Mouse (Mus musculus) bone marrow, adult 2 months (tissue): Measurements from ENCODE around the gene Zcchc24. TPM values are rescaled to one million over a fixed set of nuclear protein-coding genes. Genes with fewer than 3 reads are reported as not detected.

Experiments used
- H3K27ac ChIP-seq: fragments of 200-500 bp; 2 replicates; pipeline ENCODE4 v1.5.1; 2012; ENCODE audit warnings: low read depth, mild to moderate bottlenecking, control low read depth, inconsistent platforms, low read length; ENCODE audit not compliant: control insufficient read depth, poor library complexity, insufficient read depth
- H3K4me1 ChIP-seq: fragments of 200-500 bp; 2 replicates; pipeline ENCODE4 v1.6.1; 2011; ENCODE audit warnings: low read length; ENCODE audit not compliant: control insufficient read depth, insufficient read depth
- H3K4me3 ChIP-seq: fragments of 200-500 bp; replicated peaks from 2 replicates; pipeline ENCODE3; 2011; ENCODE audit warnings: mild to moderate bottlenecking, low read depth, low read length, control low read depth; ENCODE audit not compliant: control insufficient read depth
- CTCF ChIP-seq: fragments of 200-500 bp; IDR thresholded peaks from 2 replicates; pipeline ENCODE4 v1.5.1; 2011; ENCODE audit warnings: low read length, control low read depth; ENCODE audit not compliant: control insufficient read depth, insufficient read depth
- POLR2A ChIP-seq: fragments of 200-500 bp; IDR thresholded peaks from 2 replicates; pipeline ENCODE4 v1.6.1; 2011; ENCODE audit warnings: low read depth, mild to moderate bottlenecking, control low read depth, low read length, borderline replicate concordance; ENCODE audit not compliant: control insufficient read depth
- WGBS: fragments of 180-500 bp; shearing (Covaris S2); methylation state at CpG from one replicate; pipeline ENCODE4 v1.1.7; 2018; 5-methylcytosine and 5-hydroxymethylcytosine counted together
- polyA plus RNA-seq: library from polyadenylated mRNA; stranded (reverse); fragments of >200 nt; gene quantifications from 2 replicates; pipeline ENCODE4 v1.2.4, GENCODE M21; 2011; ENCODE audit warnings: low replicate concordance; ENCODE audit not compliant: missing spikeins, insufficient read depth, insufficient read length

The Zcchc24 gene
- polyA plus RNA-seq, 1 experiment = 13.5 TPM

- Histone ChIP-seq H3K27ac (no peak overlapping the region), H3K4me3 (no peak overlapping the region), H3K4me1 (no peaks in the 10 kb centered on the region)
- 51% methylated on average over 6 of the region's 6 CpGs for WGBS
- TF ChIP-seq CTCF = no peak
- no peak for TF ChIP-seq POLR2A
Observed at GRCm38 (mm10) chr14:25693271-25693887, 75.5 kb downstream of the Zcchc24 start.

GRCm38 (mm10) chr14:25686983-25687901, 81.6 kb downstream of the Zcchc24 start:
- TF ChIP-seq POLR2A (no peak), CTCF (no peak)
- WGBS = 68% methylated on average over 10 of the region's 10 CpGs
- Histone ChIP-seq H3K4me3 (no peak overlapping the region), H3K27ac (no peak overlapping the region), H3K4me1 (no peaks in the 10 kb centered on the region)

- no peaks in the 10 kb centered on the region for H3K4me1 ChIP-seq
Observed at GRCm38 (mm10) chr14:25686216-25686945, 82.5 kb downstream of the Zcchc24 start.

GRCm38 (mm10) chr14:25682020-25682419, 86.8 kb downstream of the Zcchc24 start:
- 77% methylated on average over 6 of the region's 6 CpGs for whole genome bisulfite sequencing
- H3K4me3 ChIP-seq = no peak overlapping the region
- no peak for TF ChIP-seq POLR2A
- TF ChIP-seq CTCF = no peak
- no peaks in the 10 kb centered on the region for H3K4me1 ChIP-seq
- H3K27ac ChIP-seq = no peak overlapping the region

More at GRCm38 (mm10) chr14:25686216-25686945, 82.5 kb downstream of the Zcchc24 start:
- TF ChIP-seq CTCF = no peak
- no peak for TF ChIP-seq POLR2A
- Histone ChIP-seq H3K27ac (no peak overlapping the region), H3K4me3 (no peak overlapping the region)
- 35% methylated on average over 7 of the region's 7 CpGs for WGBS

GRCm38 (mm10) chr14:25679625-25680024, 89.2 kb downstream of the Zcchc24 start:
- WGBS = 80% methylated on average over 7 of the region's 7 CpGs
- TF ChIP-seq POLR2A = no peak
- TF ChIP-seq CTCF = no peak
- Histone ChIP-seq H3K4me3 (no peak overlapping the region), H3K4me1 (no peaks in the 10 kb centered on the region), H3K27ac (no peak overlapping the region)

- 46% methylated on average over 3 of the region's 3 CpGs for WGBS
- H3K4me1 ChIP-seq = no peaks in the 10 kb centered on the region
- TF ChIP-seq POLR2A (no peak), CTCF (no peak)
- H3K4me3 ChIP-seq = no peak overlapping the region
- no peak overlapping the region for H3K27ac ChIP-seq
Observed at GRCm38 (mm10) chr14:25667587-25667986, 101.3 kb downstream of the Zcchc24 start.

GRCm38 (mm10) chr14:25666668-25667376, 102.0 kb downstream of the Zcchc24 start:
- TF ChIP-seq POLR2A (no peak), CTCF (no peak)
- Histone ChIP-seq H3K27ac (no peak overlapping the region), H3K4me3 (no peak overlapping the region), H3K4me1 (no peaks in the 10 kb centered on the region)
- 71% methylated on average over 2 of the region's 2 CpGs for whole genome bisulfite sequencing
